Mouse (Mus musculus) right cerebral cortex, adult 18-20 months (tissue): ENCODE results near the gene Rora.

Experiments
- DNase-seq: peaks from one replicate; pipeline ENCODE4 v3.0.0; 2022; ENCODE audit warnings: mixed read lengths

Gene Rora

DNA sequence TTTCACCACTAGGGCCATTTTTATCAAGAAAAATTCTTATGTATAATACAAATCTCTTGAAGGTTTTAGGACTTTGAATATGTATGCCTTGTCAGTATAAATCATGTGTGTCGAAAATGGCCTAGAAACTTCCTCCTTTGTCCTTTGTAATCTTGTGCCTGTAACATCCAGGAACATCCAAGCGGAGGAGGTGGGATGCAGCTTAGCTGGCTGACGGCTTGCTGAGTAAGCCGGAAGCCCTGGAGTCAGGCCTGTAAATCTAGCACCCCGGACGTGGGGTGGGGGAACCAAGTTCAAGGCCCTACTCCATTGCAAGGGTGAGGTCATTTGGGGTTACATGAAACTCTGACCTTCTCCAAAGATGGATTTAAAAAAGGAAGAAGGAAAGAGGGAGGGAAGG is 239.3 kb downstream of the Rora start:
- no peak for DNase-seq

DNA sequence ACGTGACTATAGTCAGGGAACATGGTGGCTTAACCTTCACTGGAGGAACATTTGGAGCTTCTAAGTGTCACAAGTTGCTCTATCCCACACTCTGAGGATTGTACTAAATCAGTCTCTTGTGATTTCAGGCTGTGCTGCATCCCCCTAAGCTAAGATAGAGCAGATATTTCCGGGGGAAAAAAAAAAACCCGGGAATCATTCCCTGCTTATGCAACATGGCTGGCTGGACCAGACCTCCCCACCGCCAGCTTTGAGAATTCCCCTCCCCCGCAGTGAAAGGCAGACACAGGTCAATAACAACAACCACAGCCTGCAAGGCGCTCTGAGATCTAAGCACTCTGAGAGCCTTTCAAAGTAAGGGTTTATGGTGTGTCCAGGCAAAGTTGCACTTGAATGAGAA is 244.7 kb downstream of the Rora start:
- no peak for DNase-seq

DNA sequence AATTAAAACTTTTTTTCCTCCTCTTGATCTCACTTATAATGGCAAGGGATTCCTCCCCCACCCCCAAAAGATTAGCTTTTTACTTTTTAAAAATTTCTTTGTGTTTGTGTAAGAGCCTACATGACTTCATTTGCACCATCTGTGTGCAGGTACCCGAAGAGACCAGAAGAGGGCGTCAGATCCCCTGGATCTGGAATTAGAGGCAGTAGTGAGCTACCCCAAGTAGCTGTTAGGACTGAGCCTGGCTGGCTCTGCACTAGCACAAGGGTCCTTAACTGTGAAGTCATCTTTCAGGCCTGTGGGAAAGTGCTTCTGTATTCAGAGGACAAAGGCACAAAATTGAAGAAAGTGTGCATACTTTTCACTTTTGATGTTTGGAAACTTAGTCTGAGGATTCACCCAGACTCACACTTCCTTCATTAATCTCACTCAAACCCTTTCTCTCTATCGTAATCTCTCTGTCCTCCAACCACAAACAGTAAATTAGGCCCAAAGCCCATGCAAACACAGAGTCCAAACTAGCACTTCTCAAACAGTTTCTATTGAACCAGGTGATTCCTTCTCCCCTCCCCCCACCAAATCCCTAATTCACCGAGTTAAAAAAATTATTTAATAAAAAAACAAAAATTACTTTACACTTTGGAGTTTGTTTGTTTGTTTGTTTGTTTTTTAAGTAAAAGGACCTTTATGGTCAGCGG is 246.1 kb downstream of the Rora start:
- DNase-seq: no peak

DNA sequence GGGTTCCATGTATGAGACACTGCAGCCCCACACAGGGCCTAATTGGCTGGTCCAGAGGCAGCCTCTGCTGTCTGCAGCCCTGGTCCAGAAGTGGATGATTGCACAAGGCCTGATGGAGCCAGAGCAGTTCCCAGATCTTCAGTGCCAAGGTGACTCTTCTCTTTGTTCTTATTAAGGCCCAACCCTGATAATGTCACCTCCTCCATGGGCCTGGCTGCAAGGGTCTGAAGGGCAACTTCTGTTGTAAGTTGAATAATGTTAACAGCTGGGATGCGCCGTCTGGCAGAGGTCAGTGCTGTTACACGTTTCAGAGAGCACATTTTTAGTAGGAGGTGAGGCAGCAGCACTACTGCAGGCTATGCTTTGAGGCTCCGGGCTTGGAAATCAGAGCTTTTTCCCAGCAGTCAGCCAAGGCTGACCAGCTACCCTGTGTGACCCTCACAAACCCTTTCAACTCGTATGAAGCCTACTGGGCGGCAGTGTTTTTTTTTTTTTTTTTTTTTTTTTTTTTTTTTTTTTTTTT is 252.8 kb downstream of the Rora start:
- DNase-seq: no peak

DNA sequence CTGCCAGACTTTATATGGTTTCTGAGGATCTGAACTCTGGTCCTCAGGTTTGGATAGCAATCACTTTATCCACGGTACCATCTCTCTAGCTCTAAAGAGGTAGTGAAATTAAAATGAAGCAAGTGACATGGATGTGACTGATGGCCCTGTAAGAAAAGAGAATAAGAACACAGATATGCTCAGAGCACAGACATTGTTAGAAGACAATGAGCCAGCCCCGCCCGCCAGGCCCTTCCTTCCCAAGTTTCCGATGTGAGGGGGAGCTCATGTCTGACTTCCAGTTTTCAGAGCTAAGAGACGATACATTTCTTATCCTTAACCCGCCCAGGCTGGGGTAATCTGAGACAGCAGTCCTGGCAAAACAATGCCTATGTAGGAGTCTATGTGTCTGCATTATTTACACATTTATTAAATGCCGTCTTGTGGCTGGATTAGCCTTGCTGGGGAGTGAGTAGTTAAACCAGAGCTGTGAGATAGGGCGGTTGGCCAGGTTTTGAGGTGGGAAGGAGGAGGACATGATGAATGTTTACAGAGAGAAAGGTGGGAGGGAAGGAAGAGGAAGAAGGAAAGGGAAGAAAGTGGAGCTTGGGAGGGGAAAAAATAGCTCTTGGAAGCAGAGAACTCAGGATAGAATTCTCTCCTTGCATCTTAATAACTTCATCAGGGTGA is 259.0 kb downstream of the Rora start:
- peak; percentile 60 for DNase-seq

DNA sequence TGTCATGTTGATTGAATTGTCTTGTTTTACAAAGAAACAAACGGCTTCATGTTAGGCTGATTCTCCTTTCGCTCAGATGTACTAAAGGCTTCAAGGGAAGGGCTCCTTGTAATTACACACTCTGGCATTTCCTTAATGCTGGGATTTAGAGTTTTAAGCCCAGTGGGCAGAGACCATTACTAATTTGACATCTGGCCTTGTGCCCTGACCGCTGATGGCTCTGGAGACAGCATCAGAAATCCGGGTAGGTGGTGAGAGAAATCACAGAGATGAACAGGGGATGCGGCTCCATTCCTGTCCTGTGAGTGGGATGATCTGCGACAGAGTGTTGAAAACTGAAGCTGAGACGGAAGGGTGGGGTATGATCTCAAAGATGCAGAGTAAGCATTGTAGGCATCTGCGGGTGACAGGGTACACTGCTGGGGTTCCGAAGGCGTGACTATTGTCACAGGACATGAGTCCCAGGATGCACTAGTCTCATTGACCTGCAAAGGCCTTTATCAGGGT is 259.7 kb downstream of the Rora start:
- DNase-seq: peak; percentile 49

DNA sequence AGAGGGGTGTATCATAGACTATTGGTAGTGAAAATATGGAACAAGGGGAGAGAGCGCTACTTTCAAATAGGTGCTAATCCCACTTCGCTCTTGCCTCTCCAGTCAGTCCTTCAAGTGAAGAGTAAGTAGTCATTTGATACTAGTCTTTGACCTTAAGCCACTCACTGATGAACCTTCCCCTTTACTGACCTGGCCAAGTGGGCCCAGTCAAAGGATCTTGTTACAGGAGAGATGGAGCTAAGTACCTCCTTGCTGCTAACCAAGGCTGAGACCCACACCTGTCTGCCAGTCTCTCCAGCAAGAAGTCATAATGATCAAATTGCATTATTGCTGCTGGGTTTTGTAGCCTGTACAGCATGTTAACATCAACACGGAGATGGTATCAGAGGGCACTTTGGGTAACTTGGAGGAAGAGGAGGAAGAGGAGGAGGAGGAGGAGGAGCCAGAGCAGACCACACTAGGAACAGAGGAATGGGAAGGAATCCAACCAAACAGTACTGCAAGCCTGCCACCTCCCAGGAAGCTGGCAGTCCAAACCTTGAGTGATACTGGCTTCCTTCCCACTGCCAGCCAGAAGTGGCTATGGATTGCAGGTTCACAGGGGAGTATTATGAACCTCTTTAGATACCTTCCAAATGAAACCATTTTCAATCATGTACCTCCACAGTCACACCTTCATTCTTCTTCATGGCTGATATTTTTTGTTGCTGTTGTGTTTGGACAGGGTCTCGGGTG is 261.1 kb downstream of the Rora start:
- no peak for DNase-seq

DNA sequence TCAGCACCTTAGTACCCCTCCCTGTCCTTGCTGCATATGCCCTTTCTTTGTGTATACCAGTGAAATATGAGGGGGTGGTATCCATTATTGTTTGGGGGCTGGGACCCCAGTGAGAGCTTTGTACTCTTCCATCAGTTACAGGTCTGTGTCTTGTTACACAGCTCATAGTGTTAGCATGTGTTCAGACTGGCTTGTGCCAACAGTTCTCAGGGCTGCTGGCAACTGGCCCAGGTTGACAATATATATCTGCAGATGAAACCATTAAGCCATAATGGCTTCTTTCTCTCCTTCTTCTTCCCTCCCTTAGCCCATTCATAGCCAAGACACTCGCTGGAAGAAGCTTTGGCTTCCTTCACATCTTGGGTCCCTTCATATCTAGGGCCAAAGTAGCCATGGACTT is 263.2 kb downstream of the Rora start:
- DNase-seq: no peak

DNA sequence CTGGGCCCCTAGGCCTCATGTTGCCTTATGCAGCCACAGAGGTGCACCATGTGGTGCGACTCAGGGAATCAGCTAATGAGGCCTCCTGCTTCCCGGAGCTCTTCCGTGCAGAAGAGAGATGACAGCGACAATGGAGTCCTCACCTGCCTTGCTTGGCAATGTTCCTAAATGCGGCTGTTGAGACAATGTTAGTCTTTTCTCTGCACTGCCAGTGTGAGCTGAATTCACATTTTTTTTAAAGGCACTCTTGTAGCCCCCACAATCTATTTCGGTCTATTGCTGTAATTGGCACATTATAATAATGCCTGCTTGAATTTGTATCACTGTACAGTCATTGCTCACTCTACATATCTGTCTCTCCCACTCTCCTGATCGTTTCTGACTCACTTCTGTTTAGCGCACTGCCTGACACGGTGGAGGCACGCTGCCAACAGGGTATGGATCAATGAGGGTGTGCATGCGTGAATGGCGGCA is 269.6 kb downstream of the Rora start:
- peak; percentile 57 for DNase-seq

DNA sequence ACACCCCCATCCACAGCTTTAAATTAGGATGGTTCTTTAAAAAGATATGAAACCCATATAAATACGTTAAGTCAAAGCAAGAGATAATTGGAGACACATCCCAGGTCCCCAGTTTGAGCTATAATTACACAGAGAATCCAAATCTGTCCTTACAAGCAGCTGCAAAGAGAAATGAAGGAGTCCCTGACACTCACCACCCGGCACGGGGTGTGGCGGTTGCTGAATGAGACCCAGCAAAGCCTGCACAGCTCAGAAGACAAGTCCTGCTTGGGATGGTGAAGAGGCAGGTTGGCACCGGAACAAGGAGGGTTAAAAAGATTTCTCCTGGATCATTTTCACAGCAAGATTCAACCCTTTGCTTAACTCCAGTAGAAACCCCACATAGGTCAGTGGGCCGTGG is 272.8 kb downstream of the Rora start:
- no peak for DNase-seq

DNA sequence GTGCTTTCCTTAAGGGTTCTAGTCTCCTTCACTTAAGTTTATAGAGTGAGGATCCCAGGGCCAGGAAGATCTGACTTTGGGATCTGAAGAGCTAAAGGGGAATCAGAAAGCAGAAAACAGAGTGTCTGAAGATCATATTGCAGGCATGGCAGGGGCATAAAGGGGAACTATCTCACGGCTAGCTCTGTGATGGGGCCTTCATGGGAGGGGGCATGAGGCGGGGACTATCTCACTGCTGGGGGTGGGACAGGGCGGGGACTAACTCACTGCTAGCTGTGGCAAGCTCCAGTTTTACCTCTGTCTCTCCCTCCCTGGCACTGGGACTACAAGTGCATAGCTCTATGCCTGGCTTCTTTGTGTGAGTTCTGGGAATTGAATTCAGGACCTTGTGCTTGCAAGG is 279.6 kb downstream of the Rora start:
- no peak for DNase-seq

DNA sequence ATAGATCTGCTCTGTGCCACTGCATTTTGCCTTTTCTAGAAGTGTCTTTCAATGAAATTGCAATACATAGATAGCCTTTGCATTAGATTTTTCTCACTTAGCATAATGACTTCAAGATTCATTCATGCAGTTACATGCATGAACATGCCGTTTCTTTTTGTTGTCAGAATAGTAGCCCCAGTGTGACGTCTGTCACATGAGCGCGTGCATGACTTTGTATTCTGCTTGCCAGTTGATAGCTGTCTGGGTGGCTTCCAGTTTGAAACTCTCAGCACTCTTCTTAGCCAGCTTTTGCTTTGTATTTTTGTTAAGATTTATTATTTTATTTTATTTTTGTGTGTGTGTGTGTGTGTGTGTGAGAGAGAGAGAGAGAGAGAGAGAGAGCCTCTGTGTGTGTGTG is 280.7 kb downstream of the Rora start:
- no peak for DNase-seq

DNA sequence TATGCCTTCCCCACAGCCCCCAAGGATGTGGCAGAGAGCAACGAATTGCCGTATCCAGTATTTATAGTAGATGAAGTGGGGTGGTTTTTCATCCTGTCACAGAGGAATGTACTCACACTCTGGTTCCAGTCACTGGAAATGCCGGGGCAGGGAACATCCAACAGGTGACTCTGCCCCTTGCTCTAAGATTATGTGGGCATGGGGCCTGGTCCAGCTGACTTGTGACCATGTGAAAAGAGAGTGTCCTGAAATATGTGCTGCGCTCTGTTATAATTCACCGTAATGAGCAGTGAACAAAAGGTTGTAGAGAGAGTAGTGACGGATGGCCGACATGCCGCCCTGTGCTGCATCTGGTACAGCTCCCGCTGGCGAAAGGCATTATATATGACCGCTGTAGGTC is 282.0 kb downstream of the Rora start:
- no peak for DNase-seq

DNA sequence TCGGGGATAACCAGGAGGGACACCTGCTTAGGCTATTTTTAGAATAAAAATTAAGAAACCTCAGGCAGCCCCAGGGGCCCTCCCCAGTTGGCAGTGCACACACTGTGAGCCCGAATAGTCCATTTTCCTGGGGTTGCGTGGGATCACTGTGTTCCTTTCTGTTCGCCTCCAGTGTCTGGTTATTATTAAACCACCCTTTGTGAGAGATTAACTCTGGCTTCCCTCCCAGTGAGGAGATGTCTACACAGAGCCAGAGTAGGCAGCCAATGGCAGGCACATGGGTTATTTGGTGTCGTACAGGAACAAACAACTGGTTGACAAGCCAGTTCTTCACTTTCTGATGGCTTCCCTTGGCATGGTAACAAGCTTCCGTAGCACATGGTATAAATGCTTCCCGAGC is 287.5 kb downstream of the Rora start:
- DNase-seq: peak; percentile 73

DNA sequence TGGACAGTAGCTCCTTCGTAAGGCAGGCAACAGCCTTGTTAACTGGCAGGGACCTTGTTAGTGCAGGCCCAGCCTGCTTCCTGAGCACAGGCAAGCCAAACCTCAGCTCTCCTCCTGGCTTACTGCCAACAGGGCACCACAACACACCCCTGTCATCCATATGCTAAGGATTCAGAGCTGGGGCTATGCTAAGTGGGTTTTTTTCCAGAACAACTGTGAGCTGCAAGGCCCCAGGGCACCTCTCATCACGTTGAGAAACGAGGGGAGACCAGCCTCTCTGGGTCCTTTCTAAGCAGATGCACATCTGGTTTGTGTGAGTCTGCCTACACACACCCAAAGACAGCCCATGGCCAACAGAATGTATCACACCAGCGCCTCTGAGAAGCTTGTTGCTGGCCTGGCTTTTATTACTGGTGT is 289.0 kb downstream of the Rora start:
- DNase-seq: no peak

DNA sequence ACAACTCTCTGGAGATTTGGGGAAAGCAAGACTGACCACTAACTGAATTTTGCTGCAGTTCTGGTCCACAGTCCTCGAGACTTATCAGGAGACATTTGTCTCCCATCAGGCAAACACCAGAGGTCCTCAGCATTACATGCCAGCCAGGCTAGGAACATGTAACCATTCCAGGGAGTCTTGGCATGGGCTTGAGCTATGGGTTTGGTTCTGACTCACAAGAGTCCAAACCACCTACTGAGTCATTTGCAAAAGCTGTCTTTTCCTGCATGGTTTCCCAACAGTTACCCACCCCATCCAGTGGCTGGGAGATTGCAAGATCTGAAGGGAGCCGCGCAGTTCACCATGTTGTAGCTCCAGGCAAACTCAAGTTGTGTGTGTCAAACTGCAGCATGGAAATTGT is 290.4 kb downstream of the Rora start:
- peak; percentile 27 for DNase-seq

DNA sequence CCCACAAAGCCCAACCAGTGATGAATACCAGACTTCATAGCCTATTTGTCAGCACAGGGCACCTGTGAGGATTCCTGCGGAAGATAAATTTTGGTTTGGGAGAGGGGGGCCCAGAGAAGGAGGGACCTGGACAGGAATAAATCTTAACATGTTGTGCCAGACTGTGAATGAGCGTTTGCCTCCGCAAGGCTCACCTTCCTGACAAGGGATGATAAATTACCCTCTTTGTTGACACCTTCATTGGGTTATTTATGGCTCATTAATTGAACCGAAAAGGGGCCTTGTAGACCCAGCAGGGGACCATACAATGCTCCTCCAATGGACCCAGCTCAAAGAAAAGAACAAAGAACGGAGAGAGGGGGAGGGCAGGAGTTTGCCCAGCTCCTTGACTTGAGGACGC is 294.1 kb downstream of the Rora start:
- no peak for DNase-seq

DNA sequence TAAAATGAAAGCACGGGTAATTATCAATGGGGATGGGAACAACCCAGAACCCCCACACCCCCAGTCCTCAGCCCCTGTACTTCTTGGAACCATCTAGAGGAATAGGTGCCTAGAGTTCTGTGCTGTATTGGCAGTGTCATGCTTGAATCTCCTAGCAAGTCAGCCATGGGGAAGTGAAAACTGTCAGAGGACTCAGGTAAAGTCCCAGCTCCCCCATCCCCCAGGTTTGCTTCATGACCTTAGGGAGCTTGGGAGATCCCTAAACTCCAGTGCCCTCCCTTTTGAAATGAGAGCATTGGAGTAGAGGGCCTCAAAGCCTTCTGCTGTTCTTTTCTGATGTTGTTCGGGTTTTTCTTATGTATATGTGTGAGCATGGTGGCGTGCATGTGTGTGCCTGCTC is 294.6 kb downstream of the Rora start:
- DNase-seq: no peak

DNA sequence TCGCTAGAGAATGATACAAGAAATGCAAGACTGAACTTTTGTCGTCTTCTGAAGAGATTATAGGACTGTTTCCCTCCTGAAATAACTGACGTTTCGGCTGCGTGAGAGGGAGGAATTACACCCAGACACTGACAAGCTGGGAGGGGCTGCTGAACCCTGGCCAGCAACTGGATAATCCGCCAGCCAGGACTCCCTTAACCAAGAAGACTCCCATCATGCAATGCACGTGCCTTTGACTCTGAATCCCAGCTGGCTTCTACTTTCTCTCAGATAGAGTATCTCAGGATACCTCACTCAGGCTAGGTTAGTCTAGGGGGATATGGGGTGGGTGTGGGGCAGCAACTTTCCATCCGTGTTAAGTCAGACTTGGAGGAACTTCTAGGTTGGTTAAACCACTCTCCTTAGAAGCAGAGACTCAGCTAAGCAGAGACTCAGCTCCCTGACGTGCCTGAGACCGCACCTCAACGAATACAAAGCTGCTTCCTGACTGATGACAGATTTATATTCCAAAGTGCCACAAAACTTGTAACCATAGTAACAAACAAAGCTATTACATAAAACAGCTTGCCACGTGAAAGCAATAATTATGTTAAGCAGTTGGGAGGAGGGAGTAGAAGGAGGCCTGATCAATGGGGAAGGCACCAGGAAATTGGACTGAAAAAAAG is 302.8 kb downstream of the Rora start:
- DNase-seq: no peak

DNA sequence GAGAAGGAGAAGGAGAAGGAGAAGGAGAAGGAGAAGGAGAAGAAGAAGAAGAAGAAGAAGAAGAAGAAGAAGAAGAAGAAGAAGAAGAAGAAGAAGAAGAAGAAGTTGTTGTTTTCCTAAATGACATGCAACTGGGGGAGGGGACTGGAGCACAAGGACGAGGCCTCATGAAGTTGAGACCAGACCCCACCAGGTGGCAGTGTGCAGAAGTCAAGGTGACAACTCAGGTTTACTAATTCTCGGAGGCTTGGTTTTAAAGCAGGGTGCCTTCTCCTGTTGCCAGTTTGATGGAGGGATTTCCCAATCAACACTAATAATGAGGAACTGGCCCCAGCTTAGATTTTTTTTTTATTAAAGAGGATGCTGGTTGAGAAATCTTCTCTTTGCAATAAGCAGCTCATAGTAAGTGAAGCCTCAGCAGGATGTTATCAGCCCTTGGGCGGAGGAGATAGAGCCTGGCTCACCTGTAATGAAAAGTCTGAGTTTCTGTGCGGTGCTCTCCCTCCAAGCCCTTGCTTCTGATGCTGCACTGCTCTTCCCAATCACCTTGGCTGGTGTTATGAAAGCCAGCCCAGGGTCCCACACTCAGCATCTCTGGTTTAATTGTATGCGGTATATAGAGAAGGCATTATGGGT is 303.5 kb downstream of the Rora start:
- DNase-seq: peak; percentile 30

DNA sequence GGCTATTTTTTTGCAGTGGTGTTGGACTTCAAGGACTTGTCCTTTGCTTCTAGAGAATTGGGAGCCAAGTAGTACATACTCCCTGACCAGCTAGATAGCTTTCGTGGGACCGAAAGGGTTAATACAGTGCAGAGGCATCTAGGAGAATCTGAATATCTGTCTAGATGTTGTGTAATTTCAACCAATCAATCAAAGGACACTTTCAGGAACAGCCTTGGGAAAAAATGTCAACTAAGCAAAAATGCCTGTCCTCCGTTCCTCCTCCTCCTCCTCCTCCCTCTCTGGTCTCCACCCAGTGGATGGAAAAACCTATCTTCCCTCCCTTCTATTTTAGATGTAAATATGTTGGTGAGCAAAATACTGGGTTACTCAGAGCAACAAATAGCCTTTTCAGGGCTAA is 304.2 kb downstream of the Rora start:
- DNase-seq: no peak

DNA sequence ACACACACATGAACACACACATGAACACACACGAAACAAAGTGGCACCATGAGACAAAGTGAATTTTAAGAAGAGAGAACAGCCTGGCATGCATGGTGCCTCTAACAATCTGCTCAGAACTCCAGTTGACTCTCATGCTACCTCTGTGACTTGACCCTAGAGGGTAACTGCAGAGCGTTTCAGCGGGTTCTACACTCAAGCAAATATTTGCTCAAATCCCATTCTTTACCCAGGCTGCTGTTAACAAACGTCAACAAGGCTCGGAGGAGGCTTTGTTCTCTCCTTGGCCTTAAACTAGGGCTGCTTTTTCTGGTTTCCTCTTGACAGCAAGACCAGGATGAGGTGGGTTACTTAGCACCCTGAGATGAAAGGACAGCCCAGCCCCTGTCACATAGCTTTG is 305.3 kb downstream of the Rora start:
- DNase-seq: no peak

DNA sequence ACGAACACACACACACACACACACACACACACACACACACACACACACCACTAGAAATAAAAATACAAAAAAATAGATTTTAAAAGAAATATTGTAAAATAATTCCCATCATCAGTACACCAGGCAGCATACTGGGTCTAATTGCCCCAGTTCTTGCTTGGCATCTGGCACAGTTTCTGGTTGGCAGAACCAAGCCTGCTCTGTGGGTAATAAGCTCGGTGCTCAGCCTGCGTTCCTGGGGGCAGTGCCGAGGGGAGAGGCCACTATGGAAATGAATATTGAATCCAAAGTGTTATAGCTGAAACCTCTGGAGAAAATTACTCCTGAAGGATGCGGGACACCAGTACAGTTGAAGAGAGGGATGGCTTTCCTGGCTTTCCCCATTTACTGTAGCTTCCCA is 310.3 kb downstream of the Rora start:
- no peak for DNase-seq
